ENCODE assay signal across 13 mouse cellular contexts in the genomic region with DNA sequence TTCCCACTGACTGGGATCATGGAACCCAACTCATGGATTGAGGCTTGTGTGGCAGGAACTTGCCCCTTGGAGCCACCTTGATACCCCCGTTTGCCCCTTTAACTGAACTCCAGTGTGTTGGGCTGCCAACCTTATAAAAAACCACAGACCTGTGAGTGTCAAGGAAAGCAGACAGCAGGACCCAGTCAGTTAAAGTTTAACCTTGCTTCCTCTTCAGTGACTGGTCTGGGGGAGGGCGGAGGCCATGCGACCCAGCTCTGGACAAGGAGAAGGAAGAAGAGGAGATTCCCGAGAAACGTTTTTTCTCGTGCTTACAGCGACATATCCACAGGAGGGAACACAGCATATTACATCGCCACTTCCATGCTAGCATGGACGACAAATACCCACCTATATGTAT.
"Had no signal": no experiment of that assay in that cellular context is flagged by ENCODE, and none has a peak within 500 bp of the region (broad histone marks: within the 10 kb centered on the region; RNA-seq: fewer than 3 reads in every experiment).

No protein-coding gene starts in this region.

- H3K27me3 ChIP-seq: limb, embryonic 12.5 days; liver, embryonic 12.5 days; lung, embryonic 15.5 days; midbrain, embryonic 13.5 days; neural tube, embryonic 15.5 days had no signal

- H3K9me3 ChIP-seq: limb, embryonic 12.5 days; lung, embryonic 15.5 days; midbrain, embryonic 13.5 days; neural tube, embryonic 15.5 days had no signal

- ATAC-seq: intestine, embryonic 16.5 days; liver, embryonic 12.5 days; midbrain, embryonic 13.5 days had no signal

- H3K27ac ChIP-seq: limb, embryonic 12.5 days; liver, embryonic 12.5 days; lung, embryonic 15.5 days; macrophage; midbrain, embryonic 13.5 days; neural tube, embryonic 15.5 days had no signal

- H3K4me1 ChIP-seq: liver, embryonic 12.5 days; midbrain, embryonic 13.5 days had no signal

- H3K9ac ChIP-seq: limb, embryonic 12.5 days; liver, embryonic 12.5 days; lung, embryonic 15.5 days; midbrain, embryonic 13.5 days; neural tube, embryonic 15.5 days had no signal

- H3K4me3 ChIP-seq: limb, embryonic 12.5 days; liver, embryonic 12.5 days; lung, embryonic 15.5 days; midbrain, embryonic 13.5 days; myocyte; neural tube, embryonic 15.5 days had no signal

- DNase-seq: layer of hippocampus, adult 9-11 months; lung, postnatal 14 days; right cerebral cortex, adult 18-20 months; right cerebral cortex, postnatal 25 days; thymus, postnatal 36 days had no signal

- H3K36me3 ChIP-seq: limb, embryonic 12.5 days; liver, embryonic 12.5 days; lung, embryonic 15.5 days; midbrain, embryonic 13.5 days; neural tube, embryonic 15.5 days had no signal

- H3K4me2 ChIP-seq: limb, embryonic 12.5 days; liver, embryonic 12.5 days; lung, embryonic 15.5 days; midbrain, embryonic 13.5 days; neural tube, embryonic 15.5 days had no signal
